Mouse (Mus musculus) kidney, embryonic 15.5 days (tissue): ENCODE data around the gene Mcf2. TPM values are rescaled to one million over a fixed set of nuclear protein-coding genes. Genes with fewer than 3 reads are reported as not detected.
A peak's percentile ranks its signal among the peaks of the same experiment; 100 is the strongest.

Source experiments
- ATAC-seq: fragments of 200-750 bp; cut with Nextera tagmentation; replicated peaks from 2 replicates; pipeline ENCODE4 v1.8.0; 2017; ENCODE audit warnings: moderate TSS enrichment; ENCODE audit not compliant: low FRiP score
- H3K27ac ChIP-seq: fragments of 300-500 bp; sonication (generic); 2 replicates; pipeline ENCODE4 v1.5.1; 2015; ENCODE audit warnings: mild to moderate bottlenecking, inconsistent platforms
- H3K27me3 ChIP-seq: fragments of 300-500 bp; sonication (generic); 2 replicates; pipeline ENCODE4 v1.6.1; 2015; ENCODE audit warnings: inconsistent platforms
- H3K36me3 ChIP-seq: fragments of 300-500 bp; sonication (generic); 2 replicates; pipeline ENCODE4 v1.6.1; 2015; ENCODE audit warnings: inconsistent platforms
- H3K4me1 ChIP-seq: fragments of 300-500 bp; sonication (generic); 2 replicates; pipeline ENCODE4 v1.6.1; 2015; ENCODE audit warnings: inconsistent platforms
- H3K4me2 ChIP-seq: fragments of 300-500 bp; sonication (generic); 2 replicates; pipeline ENCODE4 v1.6.1; 2015; ENCODE audit warnings: moderate library complexity, mild to moderate bottlenecking, inconsistent platforms
- H3K4me3 ChIP-seq: fragments of 300-500 bp; sonication (generic); replicated peaks from 2 replicates; pipeline ENCODE4 v1.5.1; 2015; ENCODE audit warnings: mild to moderate bottlenecking, inconsistent platforms
- H3K9ac ChIP-seq: fragments of 300-500 bp; sonication (generic); 2 replicates; pipeline ENCODE4 v1.6.1; 2015; ENCODE audit warnings: mild to moderate bottlenecking, inconsistent platforms
- H3K9me3 ChIP-seq: fragments of 300-500 bp; sonication (generic); replicated peaks from 2 replicates; pipeline ENCODE4 v1.6.1; 2016; ENCODE audit warnings: inconsistent platforms
- WGBS: fragments of 180-500 bp; shearing (Covaris S2); methylation state at CpG from one replicate; pipeline ENCODE4 v1.1.7; 2015; ENCODE audit warnings: mixed read lengths; 5-methylcytosine and 5-hydroxymethylcytosine counted together
- polyA plus RNA-seq: library from polyadenylated mRNA; unstranded; fragments of >200 nt; fragmentation: Nextera tagmentation; extraction: Ambion mirVana; gene quantifications from 2 replicates; pipeline ENCODE4 v1.2.1, GENCODE M21; 2015

Mcf2 gene
- 1.3 and 1.6 TPM in 2 replicates for polyA plus RNA-seq

GRCm38 (mm10) chrX:60178744-60179458 is at the start of gene Mcf2:
Mcf2 (minus strand) TSS chrX:60179089.
- peak; percentile 86 for ATAC-seq
- Histone ChIP-seq H3K9ac (no peak within 1 kb of the TSS), H3K9me3 (no peaks in the 10 kb centered on the region), H3K27ac (no peak within 1 kb of the TSS), H3K27me3 (peaks cover 10% of the 10 kb centered on the region; the same call in 1 of the 2 replicates), H3K4me2 (peak within 1 kb of the TSS; percentile 74), H3K4me1 (no peaks in the 10 kb centered on the region), H3K4me3 (peak within 1 kb of the TSS; percentile 41), H3K36me3 (no peaks in the 10 kb centered on the region)
- WGBS = 20% methylated on average over 27 of the region's 28 CpGs

GRCm38 (mm10) chrX:60187726-60188125 is 8.8 kb upstream of the Mcf2 start:
- Histone ChIP-seq H3K4me3 (no peak overlapping the region), H3K36me3 (no peaks in the 10 kb centered on the region), H3K9me3 (no peaks in the 10 kb centered on the region), H3K27ac (no peak overlapping the region), H3K4me2 (no peak overlapping the region), H3K27me3 (no peaks in the 10 kb centered on the region), H3K4me1 (no peaks in the 10 kb centered on the region), H3K9ac (no peak overlapping the region)
- WGBS = 28% methylated on average over 1 of the region's 1 CpGs
- ATAC-seq = no peak

GRCm38 (mm10) chrX:60182611-60183010 is 3.7 kb upstream of the Mcf2 start:
- Histone ChIP-seq H3K36me3 (no peaks in the 10 kb centered on the region), H3K4me3 (no peak overlapping the region), H3K9ac (no peak overlapping the region), H3K27me3 (0 out of 2 replicates have a peak, but pooled peaks cover 5% of the 10 kb centered on the region), H3K4me1 (no peaks in the 10 kb centered on the region), H3K9me3 (no peaks in the 10 kb centered on the region), H3K4me2 (no peak overlapping the region), H3K27ac (no peak overlapping the region)
- 52% methylated on average over 3 of the region's 3 CpGs for WGBS
- ATAC-seq = no peak

GRCm38 (mm10) chrX:60178025-60178743 is 705 bp downstream of the Mcf2 start:
- H3K27me3 ChIP-seq = peaks cover 10% of the 10 kb centered on the region; the same call in 1 of the 2 replicates
- no peaks in the 10 kb centered on the region for H3K36me3 ChIP-seq
- 18% methylated on average over 19 of the region's 19 CpGs for WGBS
- no peak overlapping the region for H3K9ac ChIP-seq
- H3K9me3 ChIP-seq = no peaks in the 10 kb centered on the region
- no peak; the same call in 1 of the 2 replicates for ATAC-seq
- no peak overlapping the region for H3K27ac ChIP-seq
- peak overlapping the region; percentile 41 for H3K4me3 ChIP-seq
- peak overlapping the region; percentile 74 for H3K4me2 ChIP-seq
- H3K4me1 ChIP-seq = no peaks in the 10 kb centered on the region

GRCm38 (mm10) chrX:60170106-60170505 is 8.8 kb downstream of the Mcf2 start:
- 86% methylated on average over 5 of the region's 5 CpGs for WGBS
- Histone ChIP-seq H3K9ac (no peak overlapping the region), H3K27ac (no peak overlapping the region), H3K4me2 (no peak overlapping the region), H3K27me3 (no peaks in the 10 kb centered on the region), H3K4me3 (no peak overlapping the region), H3K36me3 (no peaks in the 10 kb centered on the region), H3K4me1 (no peaks in the 10 kb centered on the region), H3K9me3 (no peaks in the 10 kb centered on the region)
- ATAC-seq = no peak

DNA sequence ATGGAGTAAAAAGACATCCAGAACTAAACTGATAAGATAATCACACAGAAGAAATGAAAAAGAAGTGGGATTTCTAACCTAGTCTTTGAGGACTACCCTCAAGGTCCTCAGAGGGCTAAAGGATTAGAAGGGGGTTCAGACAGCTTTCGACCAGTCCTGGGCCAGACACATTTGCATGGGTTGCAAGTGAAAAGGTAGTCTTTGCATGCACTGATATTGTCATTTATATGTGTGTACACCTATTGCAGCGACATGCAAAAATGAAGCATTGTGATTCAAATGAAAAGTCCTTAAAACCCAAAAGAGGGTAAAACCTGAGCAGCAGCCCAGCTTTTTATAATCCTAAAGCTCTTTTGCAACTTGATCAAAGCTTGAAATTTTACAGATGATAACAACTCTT is 9.4 kb downstream of the Mcf2 start:
- no peak for ATAC-seq
- no peak overlapping the region for H3K9ac ChIP-seq
- H3K27ac ChIP-seq = no peak overlapping the region

GRCm38 (mm10) chrX:60168796-60169195 is 10.1 kb downstream of the Mcf2 start:
- no peak for ATAC-seq
- no peaks in the 10 kb centered on the region for H3K4me1 ChIP-seq
- H3K4me3 ChIP-seq = no peak overlapping the region
- H3K27me3 ChIP-seq = no peaks in the 10 kb centered on the region
- WGBS = 77% methylated on average over 2 of the region's 2 CpGs
- H3K9ac ChIP-seq = no peak overlapping the region
- H3K9me3 ChIP-seq = no peaks in the 10 kb centered on the region
- H3K27ac ChIP-seq = no peak overlapping the region
- H3K36me3 ChIP-seq = no peaks in the 10 kb centered on the region
- no peak overlapping the region for H3K4me2 ChIP-seq

More for the DNA sequence above, 9.4 kb downstream of the Mcf2 start:
- Histone ChIP-seq H3K36me3 (no peaks in the 10 kb centered on the region), H3K4me2 (no peak overlapping the region), H3K9me3 (no peaks in the 10 kb centered on the region), H3K4me3 (no peak overlapping the region), H3K4me1 (no peaks in the 10 kb centered on the region), H3K27me3 (no peaks in the 10 kb centered on the region)
- WGBS = 81% methylated on average over 2 of the region's 2 CpGs

GRCm38 (mm10) chrX:60147268-60147974 is 31.5 kb downstream of the Mcf2 start:
- no peaks in the 10 kb centered on the region for H3K27me3 ChIP-seq
- no peaks in the 10 kb centered on the region for H3K36me3 ChIP-seq
- no peak overlapping the region for H3K27ac ChIP-seq
- no peaks in the 10 kb centered on the region for H3K4me1 ChIP-seq
- no peak overlapping the region for H3K9ac ChIP-seq
- H3K4me3 ChIP-seq = peak overlapping the region; percentile 19
- H3K9me3 ChIP-seq = no peaks in the 10 kb centered on the region
- H3K4me2 ChIP-seq = peak overlapping the region; percentile 45
- ATAC-seq = no peak
- 16% methylated on average over 13 of the region's 13 CpGs for WGBS

DNA sequence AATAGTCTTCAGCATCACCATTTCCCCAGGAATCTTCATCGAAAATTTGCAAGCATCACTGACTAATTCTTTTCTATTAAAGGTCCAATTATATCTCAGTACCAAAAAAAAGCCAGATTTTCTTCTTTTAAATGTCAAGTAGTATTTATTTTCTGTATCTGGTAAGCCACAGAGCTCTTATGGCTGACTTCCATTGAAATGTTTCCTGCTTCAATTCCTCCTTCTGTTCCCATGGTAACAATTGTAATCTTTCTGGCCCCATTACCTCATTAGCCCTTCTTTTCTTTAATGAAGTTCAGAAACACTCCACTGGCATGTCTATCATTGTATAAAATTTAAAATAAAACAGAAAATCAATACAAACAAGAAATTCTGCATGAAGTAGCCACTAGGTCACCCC is 103.5 kb downstream of the Mcf2 start:
- H3K27ac ChIP-seq = no peak overlapping the region
- ATAC-seq = no peak
- H3K9ac ChIP-seq = no peak overlapping the region
- no peak overlapping the region for H3K4me3 ChIP-seq
- no peaks in the 10 kb centered on the region for H3K36me3 ChIP-seq
- no peaks in the 10 kb centered on the region for H3K9me3 ChIP-seq
- WGBS = 92% methylated on average over 1 of the region's 1 CpGs
- no peak overlapping the region for H3K4me2 ChIP-seq
- H3K4me1 ChIP-seq = no peaks in the 10 kb centered on the region
- no peaks in the 10 kb centered on the region for H3K27me3 ChIP-seq

GRCm38 (mm10) chrX:60055185-60055584 is 123.7 kb downstream of the Mcf2 start:
- Histone ChIP-seq H3K4me3 (no peak overlapping the region), H3K27ac (no peak overlapping the region), H3K27me3 (no peaks in the 10 kb centered on the region), H3K9me3 (no peaks in the 10 kb centered on the region), H3K4me2 (no peak overlapping the region), H3K36me3 (no peaks in the 10 kb centered on the region), H3K4me1 (no peaks in the 10 kb centered on the region), H3K9ac (no peak overlapping the region)
- WGBS = 77% methylated on average over 9 of the region's 9 CpGs
- no peak for ATAC-seq

GRCm38 (mm10) chrX:60054745-60055144 is 124.1 kb downstream of the Mcf2 start:
- Histone ChIP-seq H3K4me2 (no peak overlapping the region), H3K9me3 (no peaks in the 10 kb centered on the region), H3K4me1 (no peaks in the 10 kb centered on the region), H3K27me3 (no peaks in the 10 kb centered on the region), H3K36me3 (no peaks in the 10 kb centered on the region), H3K9ac (no peak overlapping the region), H3K4me3 (no peak overlapping the region), H3K27ac (no peak overlapping the region)
- 90% methylated on average over 1 of the region's 1 CpGs for WGBS
- ATAC-seq = no peak

DNA sequence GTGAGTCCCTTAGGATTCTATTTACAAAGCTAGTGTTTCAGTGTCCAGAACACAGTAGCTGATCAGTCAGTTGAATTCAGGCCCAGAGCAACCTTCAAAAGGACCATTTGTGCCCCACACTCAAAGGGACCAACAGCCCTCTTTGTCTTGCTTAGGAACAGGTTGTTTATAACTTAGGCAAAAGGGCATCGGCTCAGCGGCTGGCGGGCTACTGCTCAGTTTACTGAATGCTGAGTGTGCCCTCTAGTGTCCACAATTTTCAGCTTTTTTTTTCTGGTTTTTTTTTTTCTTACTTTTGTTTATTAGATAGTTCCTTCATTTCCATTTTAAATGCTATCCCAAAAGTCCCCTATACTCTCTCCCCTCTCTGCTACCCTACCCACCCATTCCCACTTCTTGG is 152.2 kb downstream of the Mcf2 start:
- Histone ChIP-seq H3K27ac (no peak overlapping the region), H3K9ac (no peak overlapping the region), H3K9me3 (no peaks in the 10 kb centered on the region), H3K27me3 (no peaks in the 10 kb centered on the region), H3K4me2 (no peak overlapping the region), H3K4me1 (no peaks in the 10 kb centered on the region), H3K4me3 (no peak overlapping the region), H3K36me3 (no peaks in the 10 kb centered on the region)
- no peak for ATAC-seq
- WGBS = 7% methylated on average over 3 of the region's 3 CpGs
